Mouse (Mus musculus): ENCODE measurements at regions not wholly inside any gene's neighbourhood (a gene's known extent, or its start where the extent isn't known, plus 50 kb on each side); places are given as distances from the start of the nearest gene placed in this dataset.
A peak's percentile ranks its signal among the peaks of the same experiment; 100 is the strongest.

- DNase-seq (ENCODE audit: low spot score in 2 of 2) = no peak
Measured at GRCm38 (mm10) chr1:152313480-152313879, 73.0 kb downstream of the Tsen15 start.

- no peak for DNase-seq (ENCODE audit: low spot score in 2 of 2)
Measured at GRCm38 (mm10) chr1:152305461-152305860, 81.0 kb downstream of the Tsen15 start.

DNA sequence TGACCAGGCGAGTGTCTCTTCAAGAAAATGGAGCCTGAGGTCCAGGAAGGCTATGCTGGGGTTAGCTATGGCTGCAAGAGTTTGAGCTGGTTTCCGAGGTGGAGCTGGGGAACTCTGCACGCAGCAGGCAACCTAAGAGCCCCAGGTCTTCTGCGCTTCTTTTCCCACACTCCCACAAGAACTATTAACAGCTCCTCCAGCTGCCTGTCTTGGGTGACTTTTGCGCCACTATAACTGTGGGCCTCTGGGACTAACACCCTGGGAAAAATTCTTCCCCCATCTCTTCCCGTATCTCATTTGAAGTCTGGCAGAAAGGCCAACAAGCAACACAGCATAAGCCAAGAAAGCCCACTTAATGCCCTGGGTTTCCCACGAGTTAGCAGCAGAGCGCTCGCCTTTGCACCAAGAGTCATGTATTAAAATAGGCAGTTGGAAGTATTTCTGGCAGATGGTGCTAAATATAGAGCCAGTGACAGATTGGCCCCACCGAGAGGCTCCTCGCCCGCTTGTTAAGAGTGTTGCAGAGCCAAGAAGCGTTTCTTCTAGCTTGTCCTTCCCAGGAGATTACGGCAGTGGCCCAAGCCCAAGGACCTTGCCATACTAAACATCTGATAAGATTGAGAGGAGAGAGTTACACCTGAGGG, 81.9 kb downstream of the Tsen15 start:
- no peak for DNase-seq (ENCODE audit: low spot score in 2 of 2)

DNA sequence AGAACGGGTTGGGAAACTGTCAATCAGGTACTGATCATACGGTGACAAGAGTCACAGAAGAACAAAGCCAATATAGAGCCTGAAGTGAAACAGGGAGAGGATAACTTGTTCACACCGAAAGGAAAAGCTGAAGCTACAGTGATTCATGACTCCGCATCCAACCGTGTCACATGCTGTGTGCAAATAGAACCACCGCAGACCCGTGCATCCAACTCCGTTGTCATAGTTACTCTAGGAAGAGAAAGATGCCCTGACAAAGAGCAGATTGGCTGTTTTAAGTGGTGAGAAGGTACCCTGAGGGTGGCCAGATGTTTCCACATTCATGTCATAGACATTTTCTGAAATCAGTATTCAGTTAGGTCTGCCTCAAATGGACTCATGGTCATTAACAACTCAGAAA, 85.1 kb downstream of the Tsen15 start:
- no peak for DNase-seq (ENCODE audit: low spot score in 2 of 2)

DNA sequence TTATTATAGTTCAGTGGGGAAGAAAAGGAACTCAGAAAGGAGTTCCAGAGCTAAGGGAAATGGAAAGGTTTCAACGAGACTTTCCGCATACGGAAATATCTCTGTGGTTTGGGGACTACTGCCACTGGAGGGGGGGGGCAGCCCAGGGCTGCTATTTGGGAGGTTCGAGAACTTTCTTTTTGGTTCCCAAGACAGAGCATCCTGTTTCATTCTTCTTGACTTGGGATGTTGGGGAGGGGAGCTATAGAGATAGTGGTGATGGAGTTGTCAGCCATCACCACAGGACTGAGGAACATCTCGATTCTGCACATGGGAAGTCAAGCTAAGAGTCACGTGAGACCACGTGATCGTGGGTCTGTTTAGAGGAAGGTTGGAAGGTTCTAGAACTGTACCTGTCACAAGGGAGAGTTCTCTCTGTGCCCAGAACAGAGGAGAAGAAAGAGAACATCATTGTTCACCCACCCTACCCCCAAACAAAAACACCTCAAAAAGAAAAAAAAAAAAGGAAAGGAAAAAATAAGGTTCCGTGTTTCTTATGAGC, 94.2 kb downstream of the Tsen15 start:
- DNase-seq (ENCODE audit: low spot score in 2 of 2) = no peak

DNA sequence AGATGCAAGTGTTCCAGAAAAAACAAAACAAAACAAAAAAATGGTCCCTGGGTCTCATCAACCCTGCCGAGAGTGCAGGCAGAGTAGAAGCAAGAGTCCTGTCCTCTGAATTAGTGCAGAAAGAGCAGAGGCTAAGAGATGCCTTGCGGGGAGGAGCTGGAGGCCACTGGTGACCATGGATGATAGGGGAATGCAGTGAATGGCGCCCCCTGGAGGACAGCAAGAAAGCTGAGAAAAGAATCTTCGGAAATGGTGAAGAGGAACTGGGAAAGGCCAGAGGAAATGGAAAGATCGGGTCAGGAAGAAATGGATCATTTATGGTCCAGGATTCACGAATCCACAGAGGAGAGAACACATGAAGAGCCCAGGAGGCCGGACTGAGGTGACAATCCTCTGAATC, 95.7 kb downstream of the Tsen15 start:
- peak; percentile 78 to 79 for DNase-seq (ENCODE audit: low spot score in 2 of 2)

- DNase-seq (ENCODE audit: low spot score in 2 of 2) = no peak
Measured at GRCm38 (mm10) chr1:152287566-152288490, 98.7 kb downstream of the Tsen15 start.

- DNase-seq (ENCODE audit: low spot score in 2 of 2) = no peak
Measured at GRCm38 (mm10) chr1:152286677-152287076, 99.8 kb downstream of the Tsen15 start.

- DNase-seq (ENCODE audit: low spot score in 2 of 2) = no peak
Measured at GRCm38 (mm10) chr1:152282106-152282505, 104.4 kb downstream of the Tsen15 start.

DNA sequence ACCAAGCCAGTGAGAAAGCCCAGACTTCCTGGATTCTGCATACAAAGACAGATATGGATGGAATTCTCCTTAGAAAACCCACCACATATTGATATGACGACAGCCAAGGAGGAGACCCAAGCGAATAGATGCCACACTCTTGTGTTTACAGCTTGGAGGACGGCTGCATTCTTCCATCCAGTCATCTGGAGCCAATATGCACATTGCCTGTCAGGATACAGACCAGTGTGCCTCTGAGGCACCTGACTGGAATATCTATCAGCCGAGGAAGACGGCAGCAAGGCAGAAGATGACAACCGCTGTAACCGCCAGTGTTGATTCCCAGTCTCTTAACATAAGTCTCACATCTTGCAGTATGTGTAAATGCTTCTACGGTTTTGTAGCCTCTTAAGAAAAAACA, 105.3 kb downstream of the Tsen15 start:
- DNase-seq (ENCODE audit: low spot score in 2 of 2) = no peak

DNA sequence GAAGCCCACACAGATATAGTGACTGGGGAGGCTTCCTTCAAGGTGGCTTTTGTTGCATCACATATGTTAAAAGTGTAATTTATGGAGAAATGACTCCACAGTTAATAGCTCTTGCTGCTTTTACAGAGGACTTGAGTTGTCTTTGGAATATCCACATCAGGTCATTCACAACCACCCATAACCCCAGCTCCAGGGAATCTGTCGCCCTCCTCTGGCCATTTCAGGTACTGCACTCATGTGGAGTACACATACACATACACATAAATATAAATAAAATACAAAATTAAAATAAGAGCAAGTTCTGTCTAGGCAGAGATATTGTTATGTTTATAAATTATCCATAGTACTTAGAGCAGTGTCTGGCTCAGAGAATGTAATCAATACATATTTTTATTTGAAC, 106.5 kb downstream of the Tsen15 start:
- no peak for DNase-seq (ENCODE audit: low spot score in 2 of 2)

GRCm38 (mm10) chr1:152275011-152275410, 111.5 kb downstream of the Tsen15 start:
- no peak for DNase-seq (ENCODE audit: low spot score in 2 of 2)

DNA sequence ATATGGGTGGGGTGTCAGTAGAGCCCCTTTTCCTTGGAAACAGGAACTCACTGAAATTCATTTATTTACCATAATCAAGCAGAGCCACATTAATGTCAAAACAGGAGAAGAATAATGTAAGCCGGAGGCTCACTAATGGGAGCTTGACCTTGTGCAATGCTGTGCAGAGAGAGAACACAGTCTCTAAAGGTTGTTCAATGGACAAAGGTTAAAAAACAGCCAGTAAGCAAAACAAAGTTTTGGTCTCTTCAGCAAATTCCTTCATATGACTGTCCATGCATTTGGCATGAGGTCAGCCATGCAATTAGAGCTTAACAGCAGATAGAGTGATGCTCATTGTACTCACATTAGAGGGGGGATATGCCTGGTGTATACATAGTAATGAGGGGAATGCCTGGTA, 113.1 kb downstream of the Tsen15 start:
- DNase-seq (ENCODE audit: low spot score in 2 of 2) = no peak

GRCm38 (mm10) chr1:152269936-152270702, 116.4 kb downstream of the Tsen15 start:
- DNase-seq (ENCODE audit: low spot score in 2 of 2) = no peak

DNA sequence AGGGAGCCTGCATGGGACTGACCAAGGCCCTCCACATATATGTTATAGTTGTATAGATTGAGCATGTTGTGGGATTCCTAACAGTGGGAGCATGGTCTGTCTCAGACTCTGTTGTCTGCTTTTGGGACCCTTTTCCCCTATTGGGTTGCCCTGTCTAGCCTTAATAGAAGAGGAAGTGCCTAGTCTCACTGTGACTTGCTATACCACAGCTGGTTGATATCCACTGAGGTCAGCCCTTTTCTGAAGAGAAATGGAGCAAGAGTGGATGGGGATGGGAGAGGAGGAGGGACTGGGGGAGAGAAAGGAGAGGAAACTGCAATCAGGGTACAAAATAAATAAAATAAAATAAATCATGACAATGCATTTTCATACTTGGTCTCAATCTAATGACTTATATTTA, 120.1 kb downstream of the Tsen15 start:
- no peak for DNase-seq (ENCODE audit: low spot score in 2 of 2)

DNA sequence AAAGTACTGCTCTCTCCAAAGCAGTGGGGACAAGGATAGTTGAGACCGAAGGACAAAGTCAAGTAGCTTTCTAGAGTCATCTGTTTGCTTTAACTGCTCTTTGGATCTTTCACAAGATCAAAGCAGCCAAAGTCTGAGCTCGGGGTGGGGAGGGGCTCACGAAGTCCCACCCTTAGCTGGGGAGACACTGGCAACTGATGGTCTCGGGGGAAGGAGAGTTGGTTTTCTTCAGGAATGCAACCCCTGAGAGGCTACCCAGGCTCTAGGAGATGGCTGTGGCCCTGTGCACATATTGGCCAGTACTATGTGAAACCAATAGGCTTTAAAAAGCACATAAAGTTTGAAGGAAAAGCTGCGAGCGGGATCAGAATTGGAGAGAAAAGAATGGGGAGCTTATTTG, 121.5 kb downstream of the Tsen15 start:
- no peak for DNase-seq (ENCODE audit: low spot score in 2 of 2)

GRCm38 (mm10) chr1:152261472-152261871, 125.0 kb downstream of the Tsen15 start:
- no peak for DNase-seq (ENCODE audit: low spot score in 2 of 2)

DNA sequence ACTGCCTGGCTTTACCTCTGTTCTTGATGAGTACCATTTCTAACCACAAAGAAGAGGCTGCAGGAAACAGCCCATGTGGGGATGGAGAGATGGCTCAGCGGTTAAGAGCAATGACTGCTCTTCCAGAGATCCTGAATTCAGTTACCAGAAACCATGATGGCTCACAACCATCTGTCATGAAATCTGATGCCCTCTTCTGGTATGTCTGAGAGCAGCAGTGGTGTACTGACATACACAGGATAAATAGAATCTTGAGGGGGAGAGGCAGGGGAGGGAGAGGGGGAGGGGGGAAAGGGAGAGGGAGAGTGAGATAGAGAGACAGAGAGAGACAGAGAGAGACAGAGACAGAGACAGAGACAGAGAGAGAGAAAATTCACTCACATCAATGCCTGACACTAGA, 125.5 kb downstream of the Tsen15 start:
- no peak for DNase-seq (ENCODE audit: low spot score in 2 of 2)

DNA sequence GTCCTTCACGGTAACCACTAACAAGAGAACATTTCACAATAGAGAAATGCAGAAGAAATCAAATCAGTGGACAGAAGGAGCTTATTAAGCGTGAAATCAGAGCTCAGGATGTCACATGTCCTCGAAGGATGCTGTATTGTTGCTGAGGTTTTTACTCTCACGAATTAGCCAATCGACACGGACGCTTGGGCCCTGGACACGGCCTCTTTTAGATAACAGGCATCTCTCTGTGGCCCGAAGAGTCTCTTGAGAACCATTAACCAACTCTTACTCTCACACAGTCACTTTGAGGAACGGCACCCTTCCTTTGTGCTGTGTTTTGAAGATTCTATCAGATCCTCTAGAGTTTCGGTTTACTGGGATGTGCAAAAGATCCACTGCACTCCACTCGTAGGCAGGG, 128.2 kb downstream of the Tsen15 start:
- DNase-seq (ENCODE audit: low spot score in 2 of 2) = no peak

- no peak for DNase-seq (ENCODE audit: low spot score in 2 of 2)
Measured at GRCm38 (mm10) chr1:152253906-152254305, 132.6 kb downstream of the Tsen15 start.

DNA sequence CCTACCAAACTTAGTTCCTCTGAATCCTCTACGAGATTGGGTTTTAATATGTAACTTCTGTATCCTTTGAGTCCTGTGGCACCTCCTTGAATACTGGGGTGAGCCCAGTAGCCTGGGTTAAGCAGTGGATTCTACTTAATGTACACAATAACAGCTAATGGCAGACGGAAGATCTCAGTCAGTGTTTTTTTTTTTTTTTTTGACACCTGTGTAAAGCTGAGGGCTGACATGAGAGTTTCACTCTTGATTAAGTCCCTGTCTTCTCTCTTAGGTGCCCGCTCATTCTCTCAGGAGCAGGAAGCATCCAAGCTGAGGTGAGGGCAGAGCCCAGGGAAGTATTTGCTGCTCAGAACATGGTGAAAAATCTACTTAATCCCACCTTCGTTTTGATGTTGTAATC, 133.0 kb downstream of the Tsen15 start:
- DNase-seq (ENCODE audit: low spot score in 2 of 2) = no peak
